Mouse (Mus musculus): Measurements from ENCODE around the gene Gpr3.

Gpr3 gene

GRCm38 (mm10) chr4:133211751-133212561 is at the start of gene Gpr3, which contains the start of gene Cd164l2:
Gene Gpr3 (minus strand): TSS chr4:133212536.
Gene Cd164l2 (plus strand): TSS chr4:133212131.
- DNase-seq (ENCODE audit: low spot score), result no peak

GRCm38 (mm10) chr4:133261641-133262374 is 49.5 kb upstream of the Gpr3 start:
- DNase-seq (ENCODE audit: low spot score), result no peak

GRCm38 (mm10) chr4:133257798-133258408 is 45.6 kb upstream of the Gpr3 start:
- no peak for DNase-seq (ENCODE audit: low spot score)

GRCm38 (mm10) chr4:133257230-133257629 is 44.9 kb upstream of the Gpr3 start:
- DNase-seq (ENCODE audit: low spot score), result no peak

- DNase-seq (ENCODE audit: low spot score), result no peak
Measured at GRCm38 (mm10) chr4:133256820-133257219, 44.5 kb upstream of the Gpr3 start.

- DNase-seq (ENCODE audit: low spot score), result no peak
Measured at GRCm38 (mm10) chr4:133255392-133255791, 43.1 kb upstream of the Gpr3 start.

GRCm38 (mm10) chr4:133253412-133253811 is 41.1 kb upstream of the Gpr3 start:
- peak; percentile 39 for DNase-seq (ENCODE audit: low spot score)

- DNase-seq (ENCODE audit: low spot score), result no peak
Measured at GRCm38 (mm10) chr4:133252089-133252488, 39.8 kb upstream of the Gpr3 start.

GRCm38 (mm10) chr4:133251214-133251613 is 38.9 kb upstream of the Gpr3 start:
- peak; percentile 39 for DNase-seq (ENCODE audit: low spot score)

GRCm38 (mm10) chr4:133250609-133251008 is 38.3 kb upstream of the Gpr3 start:
- peak; percentile 78 for DNase-seq (ENCODE audit: low spot score)

- DNase-seq (ENCODE audit: low spot score), result no peak
Measured at GRCm38 (mm10) chr4:133247806-133248449, 35.6 kb upstream of the Gpr3 start.

- no peak for DNase-seq (ENCODE audit: low spot score)
Measured at GRCm38 (mm10) chr4:133247072-133247471, 34.7 kb upstream of the Gpr3 start.

- DNase-seq (ENCODE audit: low spot score), result no peak
Measured at GRCm38 (mm10) chr4:133244289-133244688, 32.0 kb upstream of the Gpr3 start.

GRCm38 (mm10) chr4:133243538-133243937 is 31.2 kb upstream of the Gpr3 start:
- DNase-seq (ENCODE audit: low spot score), result no peak

GRCm38 (mm10) chr4:133242710-133243109 is 30.4 kb upstream of the Gpr3 start:
- no peak for DNase-seq (ENCODE audit: low spot score)

- DNase-seq (ENCODE audit: low spot score), result no peak
Measured at GRCm38 (mm10) chr4:133241910-133242309, 29.6 kb upstream of the Gpr3 start.

- peak; percentile 91 for DNase-seq (ENCODE audit: low spot score)
Measured at GRCm38 (mm10) chr4:133240934-133241908, 28.9 kb upstream of the Gpr3 start.

GRCm38 (mm10) chr4:133240490-133240921 is 28.2 kb upstream of the Gpr3 start, which contains the start of gene Map3k6:
Gene Map3k6 (plus strand): TSS chr4:133240818.
- peak; percentile 76 for DNase-seq (ENCODE audit: low spot score)

GRCm38 (mm10) chr4:133237911-133238310 is 25.6 kb upstream of the Gpr3 start:
- DNase-seq (ENCODE audit: low spot score), result no peak

GRCm38 (mm10) chr4:133235415-133235814 is 23.1 kb upstream of the Gpr3 start:
- DNase-seq (ENCODE audit: low spot score), result no peak

GRCm38 (mm10) chr4:133234771-133235170 is 22.4 kb upstream of the Gpr3 start:
- DNase-seq (ENCODE audit: low spot score), result no peak

Measured in ovary, postnatal 36 days (tissue).